Mouse (Mus musculus) thymus, postnatal 36 days (tissue): Measurements from ENCODE around the gene Ivd.

Experiments used
- DNase-seq, 2 experiments: peaks; one replicate each; pipeline ENCODE4 v3.0.0; 2022; ENCODE audit warnings: mixed read lengths in 2 of 2

Ivd gene

DNA sequence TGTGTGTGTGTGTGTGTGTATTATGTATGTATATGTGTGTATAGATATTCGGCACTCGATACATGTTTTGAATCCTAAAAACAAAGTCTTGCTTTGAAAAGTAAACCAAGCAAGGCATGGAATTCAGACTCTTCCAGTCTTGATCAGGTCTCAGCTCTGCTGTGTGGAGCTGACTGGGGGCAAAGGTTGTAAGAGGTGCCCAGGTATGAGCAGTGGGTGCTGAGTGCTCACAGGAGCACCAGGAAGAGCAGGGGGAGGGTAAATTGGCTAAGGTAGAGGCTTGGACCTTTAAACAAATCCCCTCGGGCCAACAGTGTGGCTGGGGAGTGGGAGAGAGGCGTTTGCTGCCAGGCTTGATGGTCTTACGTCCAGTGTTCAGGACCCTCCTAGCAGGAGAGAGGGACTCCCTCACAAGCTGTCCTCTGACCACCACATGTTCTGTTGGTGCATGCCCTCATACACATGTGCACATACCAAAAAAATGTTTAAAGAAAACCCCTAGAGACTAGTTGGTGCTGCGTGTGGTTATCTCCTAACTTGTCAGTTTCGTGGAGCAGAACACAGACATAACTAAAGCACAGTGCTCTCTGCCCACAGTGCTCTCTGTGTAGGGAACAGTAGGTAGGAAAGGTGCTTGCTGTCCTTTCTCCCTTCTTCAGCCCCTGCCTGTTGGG is 49.0 kb downstream of the Ivd start:
- DNase-seq: no peak

DNA sequence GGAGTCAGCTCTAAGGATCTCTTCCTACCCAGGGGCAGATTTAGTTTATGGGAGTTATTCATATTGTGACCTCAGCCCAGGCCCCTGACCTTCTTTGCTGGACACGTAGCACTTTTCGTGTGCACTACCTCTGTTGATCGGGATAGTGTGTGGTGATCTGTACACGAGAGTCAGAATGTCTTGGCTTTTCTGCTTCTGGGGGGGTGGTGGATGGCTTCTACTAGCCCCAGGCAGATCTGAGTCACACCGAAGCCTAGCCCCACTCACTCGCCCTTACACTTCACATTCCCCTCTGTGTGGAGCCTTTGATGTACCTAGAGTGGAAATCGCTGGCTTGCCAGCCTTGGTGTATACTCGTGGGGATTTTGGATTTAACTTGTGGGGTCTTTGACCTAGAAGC is 51.0 kb downstream of the Ivd start:
- no peak for DNase-seq

DNA sequence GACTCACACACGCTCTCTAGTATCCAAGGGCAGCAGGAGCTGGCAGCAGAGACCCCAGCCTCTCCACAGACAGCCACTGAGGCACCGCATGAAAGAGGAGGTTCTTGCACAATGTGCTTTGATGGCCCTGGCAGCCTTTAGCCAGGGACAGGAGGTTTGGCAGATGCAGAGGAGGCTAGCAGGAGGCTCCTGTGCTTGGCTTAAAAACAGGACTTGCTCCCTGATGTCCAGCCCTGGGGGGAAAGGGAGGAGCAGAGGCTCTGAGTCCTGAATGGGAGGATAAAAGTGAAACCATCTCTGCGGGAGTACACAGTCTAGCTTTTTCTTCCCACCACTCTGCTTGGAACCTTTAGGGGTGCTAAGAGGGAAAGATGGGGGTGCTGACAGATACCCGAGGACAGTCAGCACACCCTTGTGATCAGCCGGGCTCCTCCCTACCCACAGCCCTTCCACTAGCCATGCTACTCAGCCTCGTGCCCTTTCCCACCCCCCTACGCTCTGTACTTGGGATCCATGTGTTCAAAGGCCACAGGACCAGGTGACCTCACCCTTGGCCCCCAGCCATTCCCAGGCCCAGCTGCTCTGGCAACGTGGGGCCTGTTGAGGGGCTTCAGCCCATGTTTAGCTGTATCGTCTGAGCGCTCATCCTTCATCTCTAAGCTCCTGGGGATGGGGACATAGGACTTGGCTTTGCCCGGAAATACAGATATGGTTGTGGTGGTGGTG is 52.0 kb downstream of the Ivd start:
- no peak for DNase-seq

DNA sequence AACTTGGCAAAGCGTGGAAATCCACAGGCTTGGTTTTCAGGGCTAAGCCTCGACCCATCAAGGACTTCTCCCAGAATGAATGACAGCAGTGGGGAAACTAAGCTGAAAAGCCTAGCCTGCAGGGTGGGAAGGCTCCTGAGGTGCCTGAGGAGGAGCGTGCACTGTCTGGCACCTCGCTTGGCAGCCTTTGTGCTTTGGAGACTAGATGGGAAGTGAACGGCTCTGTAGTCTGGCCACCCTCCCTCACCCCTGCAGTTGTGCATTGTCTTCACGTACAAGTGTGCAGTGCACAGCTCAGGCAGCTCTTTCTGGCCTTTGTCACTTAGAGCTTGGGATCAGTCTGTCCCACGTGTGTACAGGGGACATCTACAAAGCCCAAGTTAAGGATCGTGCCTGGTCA is 52.9 kb downstream of the Ivd start:
- no peak for DNase-seq

DNA sequence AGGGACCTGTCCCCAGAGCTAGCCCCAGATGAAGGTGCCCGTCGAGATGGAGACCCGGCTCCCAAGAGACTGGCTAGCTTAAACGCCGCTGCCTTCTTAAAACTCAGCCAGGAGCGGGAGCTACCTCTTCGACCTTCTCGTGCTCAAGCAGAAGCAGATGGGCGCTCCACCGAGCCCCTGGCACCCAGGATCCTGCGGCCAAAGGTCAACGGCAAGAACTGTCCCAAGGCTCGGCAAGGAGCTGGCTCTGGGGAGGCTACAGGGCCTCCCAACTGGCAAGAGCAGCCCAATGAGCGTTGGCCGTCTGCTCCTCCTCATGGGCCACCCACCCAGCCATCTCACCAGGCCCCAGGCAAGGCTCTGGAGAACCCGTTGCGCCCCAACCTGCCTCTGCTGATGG is 54.7 kb downstream of the Ivd start:
- no peak for DNase-seq

DNA sequence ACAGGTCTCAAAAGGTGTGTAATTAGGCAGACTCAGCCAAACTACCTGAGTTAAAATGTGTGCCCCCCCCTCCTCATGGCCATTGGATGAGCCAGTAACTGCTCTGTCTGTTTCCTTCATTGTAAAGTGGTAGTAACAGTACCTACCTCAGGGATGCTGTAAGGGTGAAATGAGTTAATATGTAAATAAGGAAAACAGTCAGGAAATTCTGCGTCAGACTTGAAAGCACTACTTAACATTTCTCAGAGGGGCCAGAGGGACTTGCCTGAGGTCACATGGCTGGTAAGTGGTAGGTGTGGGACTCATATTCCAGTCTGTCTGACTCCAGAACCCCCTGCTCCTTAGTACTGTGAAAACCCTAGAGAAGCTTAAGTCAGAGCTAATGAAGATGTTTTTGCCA is 56.8 kb downstream of the Ivd start:
- DNase-seq: no peak

DNA sequence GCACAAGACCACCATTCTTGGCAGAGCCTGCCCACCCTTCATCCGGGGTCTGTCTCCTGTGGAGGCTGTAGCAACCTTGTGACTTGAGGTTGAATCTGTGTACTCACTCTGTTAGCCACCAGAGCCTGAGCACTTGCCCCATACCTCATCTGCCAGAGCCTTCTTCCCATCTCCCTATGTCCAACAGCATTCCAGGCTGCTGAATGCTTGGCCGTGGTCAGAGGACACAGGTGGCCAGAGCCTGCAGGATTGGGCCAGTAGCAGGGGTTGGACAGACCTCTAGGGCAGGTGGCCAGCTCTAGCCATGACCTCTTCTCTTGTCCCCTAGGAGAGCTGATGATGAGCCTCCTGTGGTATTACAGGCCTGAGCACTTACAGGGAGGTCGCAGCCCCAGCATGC is 58.7 kb downstream of the Ivd start:
- no peak for DNase-seq

DNA sequence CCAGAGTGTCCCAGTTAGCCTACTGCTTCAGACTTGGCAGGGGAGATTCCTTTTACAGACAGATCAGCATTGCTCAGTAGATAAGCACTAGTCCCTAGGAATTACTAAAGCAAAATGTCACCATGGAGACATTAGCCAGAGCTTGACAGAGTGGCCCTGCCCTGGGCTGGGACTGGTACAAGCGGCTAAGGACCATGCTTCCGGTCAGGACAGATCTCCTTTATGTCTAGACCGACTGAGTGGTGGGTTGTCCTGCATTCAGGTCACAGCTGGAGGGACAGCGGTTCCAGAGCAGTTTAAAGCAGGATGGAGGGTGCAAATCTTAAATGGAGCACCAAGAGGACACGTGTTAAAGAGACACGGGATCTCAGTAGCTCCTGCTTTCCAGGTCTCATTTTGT is 64.2 kb downstream of the Ivd start:
- DNase-seq: no peak

DNA sequence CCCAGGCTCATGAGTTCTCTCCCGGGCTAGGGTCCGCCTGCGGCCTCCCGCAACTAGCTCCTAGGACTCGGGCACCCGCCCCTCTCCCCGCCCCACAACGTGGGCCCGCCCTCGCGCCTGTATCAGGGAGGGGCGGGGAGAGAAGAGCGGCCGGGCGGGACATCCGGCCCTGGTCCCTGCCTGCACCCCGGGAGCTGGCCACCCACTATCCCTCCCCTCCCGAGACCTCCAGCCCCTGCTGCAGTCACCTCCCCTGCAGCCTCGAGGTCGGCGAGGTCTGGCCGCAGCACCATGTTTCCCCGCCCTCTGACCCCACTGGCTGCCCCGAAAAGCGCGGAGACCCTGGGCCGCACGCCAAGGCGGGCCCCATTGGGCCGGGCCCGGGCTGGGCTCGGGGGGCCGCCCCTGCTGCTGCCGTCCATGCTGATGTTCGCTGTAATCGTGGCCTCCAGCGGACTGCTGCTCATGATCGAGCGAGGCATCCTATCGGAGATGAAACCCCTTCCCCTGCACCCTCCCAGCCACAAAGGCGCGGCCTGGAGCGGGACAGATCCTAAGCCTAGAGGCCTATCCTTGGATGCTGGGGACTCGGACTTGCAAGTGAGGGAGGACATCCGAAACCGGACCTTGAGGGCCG is 64.7 kb downstream of the Ivd start, which contains the start of gene Chst14:
Gene Chst14 (plus strand): TSS at position 136 of the 637 bp plus-strand sequence.
- peak; percentile 68 to 77 for DNase-seq

DNA sequence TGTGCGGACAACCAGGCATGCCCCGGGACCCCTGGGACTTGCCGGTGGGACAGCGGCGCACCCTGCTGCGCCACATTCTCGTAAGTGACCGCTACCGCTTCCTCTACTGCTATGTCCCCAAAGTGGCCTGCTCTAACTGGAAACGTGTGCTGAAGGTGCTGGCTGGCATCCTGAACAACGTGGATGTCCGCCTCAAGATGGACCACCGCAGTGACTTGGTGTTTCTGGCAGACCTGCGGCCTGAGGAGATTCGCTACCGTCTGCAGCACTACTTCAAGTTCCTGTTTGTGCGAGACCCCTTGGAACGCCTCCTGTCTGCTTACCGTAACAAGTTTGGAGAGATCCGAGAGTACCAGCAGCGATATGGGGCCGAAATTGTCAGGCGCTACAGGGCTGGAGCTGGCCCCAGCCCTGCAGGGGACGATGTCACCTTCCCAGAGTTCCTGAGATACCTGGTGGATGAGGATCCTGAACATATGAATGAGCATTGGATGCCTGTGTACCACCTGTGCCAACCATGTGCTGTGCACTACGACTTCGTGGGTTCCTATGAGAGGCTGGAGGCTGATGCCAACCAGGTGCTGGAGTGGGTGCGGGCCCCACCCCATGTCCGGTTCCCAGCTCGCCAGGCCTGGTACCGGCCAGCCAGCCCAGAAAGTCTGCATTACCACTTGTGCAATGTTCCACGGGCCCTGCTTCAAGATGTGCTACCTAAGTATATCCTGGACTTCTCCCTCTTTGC is 65.4 kb downstream of the Ivd start:
- DNase-seq: peak in 1 of 2 experiments; percentile 27
